Mouse (Mus musculus) kidney, postnatal 0 days (tissue): ENCODE measurements around the gene Igsf21. TPM values are rescaled to one million over a fixed set of nuclear protein-coding genes. Genes with fewer than 3 reads are reported as not detected.

Source experiments
- ATAC-seq: fragments of 200-750 bp; cut with Nextera tagmentation; replicated peaks from 2 replicates; pipeline ENCODE4 v1.8.0; 2017; ENCODE audit warnings: low read depth, moderate number of reproducible peaks, moderate TSS enrichment, moderate library complexity; ENCODE audit not compliant: low FRiP score
- DNase-seq: peaks from one replicate; pipeline ENCODE4 v3.0.0-alpha.2; 2016; ENCODE audit warnings: low spot score
- H3K27ac ChIP-seq: fragments of 300-500 bp; sonication (generic); 2 replicates; pipeline ENCODE4 v1.5.1; 2014; ENCODE audit warnings: mild to moderate bottlenecking
- H3K27me3 ChIP-seq: fragments of 300-500 bp; sonication (generic); 2 replicates; pipeline ENCODE4 v1.6.1; 2014; ENCODE audit warnings: low read length, mixed read lengths; ENCODE audit not compliant: insufficient read depth
- H3K36me3 ChIP-seq: fragments of 300-500 bp; sonication (generic); 2 replicates; pipeline ENCODE4 v1.6.1; 2014; ENCODE audit warnings: low read length, mixed read lengths; ENCODE audit not compliant: insufficient read depth
- H3K4me1 ChIP-seq: fragments of 300-500 bp; sonication (generic); replicated peaks from 2 replicates; pipeline ENCODE4 v1.6.1; 2014; ENCODE audit warnings: antibody characterized with exemption, low read length, mixed read lengths; ENCODE audit not compliant: insufficient read depth
- H3K4me2 ChIP-seq: fragments of 300-500 bp; sonication (generic); 2 replicates; pipeline ENCODE4 v1.6.1; 2014; ENCODE audit warnings: mild to moderate bottlenecking, low read length, moderate library complexity, mixed read lengths
- H3K4me3 ChIP-seq: fragments of 300-500 bp; sonication (generic); replicated peaks from 2 replicates; pipeline ENCODE4 v1.5.1; 2014; ENCODE audit warnings: low read depth, low read length
- H3K9ac ChIP-seq: fragments of 300-500 bp; sonication (generic); 2 replicates; pipeline ENCODE4 v1.6.1; 2014; ENCODE audit warnings: low read depth, low read length
- H3K9me3 ChIP-seq: fragments of 300-500 bp; sonication (generic); replicated peaks from 2 replicates; pipeline ENCODE4 v1.6.1; 2016; ENCODE audit warnings: low read length, inconsistent platforms, mixed read lengths
- CTCF ChIP-seq: IDR thresholded peaks from 2 replicates; pipeline ENCODE4 v1.5.1; 2016; ENCODE audit warnings: antibody characterized with exemption, low read depth, mild to moderate bottlenecking, moderate library complexity
- WGBS: fragments of 180-500 bp; shearing (Covaris S2); extraction: QIAGEN DNeasy Blood & Tissue Kit; methylation state at CpG from one replicate; pipeline ENCODE4 v1.1.7; 2014; 5-methylcytosine and 5-hydroxymethylcytosine counted together
- polyA plus RNA-seq: library from polyadenylated mRNA; unstranded; fragments of >200 nt; fragmentation: Nextera tagmentation; extraction: Ambion mirVana; gene quantifications from 2 replicates; pipeline ENCODE4 v1.2.1, GENCODE M21; 2015

Igsf21 gene
- polyA plus RNA-seq, 1 experiment from 2014 or later, result 1.3 TPM

- Histone ChIP-seq H3K4me1 (no peaks in the 10 kb centered on the region), H3K36me3 (no peaks in the 10 kb centered on the region), H3K4me2 (no peak overlapping the region), H3K27me3 (no peaks in the 10 kb centered on the region), H3K9ac (no peak overlapping the region), H3K27ac (no peak overlapping the region), H3K9me3 (no peaks in the 10 kb centered on the region), H3K4me3 (no peak overlapping the region)
- ATAC-seq (no peak), DNase-seq (no peak)
- TF ChIP-seq CTCF, result peak; percentile 28; the same call in 1 of the 2 replicates
- 85% methylated on average over 10 of the region's 10 CpGs for WGBS
Measured at GRCm38 (mm10) chr4:140143884-140144525, 102.6 kb downstream of the Igsf21 start.

- no peak for TF ChIP-seq CTCF
- DNase-seq (no peak), ATAC-seq (no peak)
- Histone ChIP-seq H3K9ac (no peak overlapping the region), H3K4me2 (no peak overlapping the region), H3K27ac (no peak overlapping the region), H3K9me3 (no peaks in the 10 kb centered on the region), H3K27me3 (no peaks in the 10 kb centered on the region), H3K4me3 (no peak overlapping the region), H3K36me3 (no peaks in the 10 kb centered on the region), H3K4me1 (no peaks in the 10 kb centered on the region)
- WGBS, result 91% methylated on average over 6 of the region's 6 CpGs
Measured at GRCm38 (mm10) chr4:140143178-140143577, 103.4 kb downstream of the Igsf21 start.

- Histone ChIP-seq H3K9me3 (no peaks in the 10 kb centered on the region), H3K4me2 (no peak overlapping the region), H3K27ac (no peak overlapping the region), H3K9ac (no peak overlapping the region), H3K4me3 (no peak overlapping the region), H3K36me3 (no peaks in the 10 kb centered on the region), H3K4me1 (no peaks in the 10 kb centered on the region), H3K27me3 (no peaks in the 10 kb centered on the region)
- TF ChIP-seq CTCF, result peak; percentile 46
- 68% methylated on average over 9 of the region's 9 CpGs for WGBS
- no peak for DNase-seq
- no peak for ATAC-seq
Measured at GRCm38 (mm10) chr4:140140485-140140884, 106.1 kb downstream of the Igsf21 start.

GRCm38 (mm10) chr4:140138846-140139245, 107.7 kb downstream of the Igsf21 start:
- no peaks in the 10 kb centered on the region for H3K36me3 ChIP-seq
- H3K27me3 ChIP-seq, result no peaks in the 10 kb centered on the region
- H3K9me3 ChIP-seq, result no peaks in the 10 kb centered on the region
- no peak overlapping the region for H3K9ac ChIP-seq
- WGBS, result 47% methylated on average over 5 of the region's 5 CpGs
- no peak overlapping the region for H3K4me2 ChIP-seq
- ATAC-seq (no peak), DNase-seq (no peak)
- no peaks in the 10 kb centered on the region for H3K4me1 ChIP-seq
- TF ChIP-seq CTCF, result no peak
- no peak overlapping the region for H3K4me3 ChIP-seq
- H3K27ac ChIP-seq, result no peak overlapping the region

GRCm38 (mm10) chr4:140131625-140132321, 114.8 kb downstream of the Igsf21 start:
- H3K4me2 ChIP-seq, result no peak overlapping the region
- no peaks in the 10 kb centered on the region for H3K4me1 ChIP-seq
- DNase-seq (no peak), ATAC-seq (no peak)
- no peaks in the 10 kb centered on the region for H3K9me3 ChIP-seq
- no peaks in the 10 kb centered on the region for H3K27me3 ChIP-seq
- 34% methylated on average over 9 of the region's 9 CpGs for whole genome bisulfite sequencing
- H3K36me3 ChIP-seq, result no peaks in the 10 kb centered on the region
- H3K9ac ChIP-seq, result no peak overlapping the region
- no peak overlapping the region for H3K27ac ChIP-seq
- H3K4me3 ChIP-seq, result no peak overlapping the region
- no peak for TF ChIP-seq CTCF

- WGBS, result 6% methylated on average over 5 of the region's 5 CpGs
- ATAC-seq, result no peak
Measured at GRCm38 (mm10) chr4:140131201-140131600, 115.4 kb downstream of the Igsf21 start.

More at GRCm38 (mm10) chr4:140131201-140131600, 115.4 kb downstream of the Igsf21 start:
- H3K4me1 ChIP-seq, result no peaks in the 10 kb centered on the region
- no peak overlapping the region for H3K27ac ChIP-seq
- no peak overlapping the region for H3K4me2 ChIP-seq
- no peak for TF ChIP-seq CTCF
- no peak overlapping the region for H3K9ac ChIP-seq
- DNase-seq, result peak; percentile 14
- H3K9me3 ChIP-seq, result no peaks in the 10 kb centered on the region
- H3K27me3 ChIP-seq, result no peaks in the 10 kb centered on the region
- H3K36me3 ChIP-seq, result no peaks in the 10 kb centered on the region
- no peak overlapping the region for H3K4me3 ChIP-seq
